Mouse (Mus musculus) kidney, postnatal 0 days (tissue): ENCODE measurements around the gene Ccdc30. TPM values are rescaled to one million over a fixed set of nuclear protein-coding genes. Genes with fewer than 3 reads are reported as not detected.

Experiments
- ATAC-seq: fragments of 200-750 bp; cut with Nextera tagmentation; replicated peaks from 2 replicates; pipeline ENCODE4 v1.8.0; 2017; ENCODE audit warnings: low read depth, moderate number of reproducible peaks, moderate TSS enrichment, moderate library complexity; ENCODE audit not compliant: low FRiP score
- DNase-seq: peaks from one replicate; pipeline ENCODE4 v3.0.0-alpha.2; 2016; ENCODE audit warnings: low spot score
- H3K27ac ChIP-seq: fragments of 300-500 bp; sonication (generic); 2 replicates; pipeline ENCODE4 v1.5.1; 2014; ENCODE audit warnings: mild to moderate bottlenecking
- H3K27me3 ChIP-seq: fragments of 300-500 bp; sonication (generic); 2 replicates; pipeline ENCODE4 v1.6.1; 2014; ENCODE audit warnings: low read length, mixed read lengths; ENCODE audit not compliant: insufficient read depth
- H3K36me3 ChIP-seq: fragments of 300-500 bp; sonication (generic); 2 replicates; pipeline ENCODE4 v1.6.1; 2014; ENCODE audit warnings: low read length, mixed read lengths; ENCODE audit not compliant: insufficient read depth
- H3K4me1 ChIP-seq: fragments of 300-500 bp; sonication (generic); replicated peaks from 2 replicates; pipeline ENCODE4 v1.6.1; 2014; ENCODE audit warnings: antibody characterized with exemption, low read length, mixed read lengths; ENCODE audit not compliant: insufficient read depth
- H3K4me2 ChIP-seq: fragments of 300-500 bp; sonication (generic); 2 replicates; pipeline ENCODE4 v1.6.1; 2014; ENCODE audit warnings: mild to moderate bottlenecking, low read length, moderate library complexity, mixed read lengths
- H3K4me3 ChIP-seq: fragments of 300-500 bp; sonication (generic); replicated peaks from 2 replicates; pipeline ENCODE4 v1.5.1; 2014; ENCODE audit warnings: low read depth, low read length
- H3K9ac ChIP-seq: fragments of 300-500 bp; sonication (generic); 2 replicates; pipeline ENCODE4 v1.6.1; 2014; ENCODE audit warnings: low read depth, low read length
- H3K9me3 ChIP-seq: fragments of 300-500 bp; sonication (generic); replicated peaks from 2 replicates; pipeline ENCODE4 v1.6.1; 2016; ENCODE audit warnings: low read length, inconsistent platforms, mixed read lengths
- CTCF ChIP-seq: IDR thresholded peaks from 2 replicates; pipeline ENCODE4 v1.5.1; 2016; ENCODE audit warnings: antibody characterized with exemption, low read depth, mild to moderate bottlenecking, moderate library complexity
- WGBS: fragments of 180-500 bp; shearing (Covaris S2); extraction: QIAGEN DNeasy Blood & Tissue Kit; methylation state at CpG from one replicate; pipeline ENCODE4 v1.1.7; 2014; 5-methylcytosine and 5-hydroxymethylcytosine counted together
- polyA plus RNA-seq: library from polyadenylated mRNA; unstranded; fragments of >200 nt; fragmentation: Nextera tagmentation; extraction: Ambion mirVana; gene quantifications from 2 replicates; pipeline ENCODE4 v1.2.1, GENCODE M21; 2015

The Ccdc30 gene
- polyA plus RNA-seq, result 6.6 and 7.6 TPM in 2 replicates

DNA sequence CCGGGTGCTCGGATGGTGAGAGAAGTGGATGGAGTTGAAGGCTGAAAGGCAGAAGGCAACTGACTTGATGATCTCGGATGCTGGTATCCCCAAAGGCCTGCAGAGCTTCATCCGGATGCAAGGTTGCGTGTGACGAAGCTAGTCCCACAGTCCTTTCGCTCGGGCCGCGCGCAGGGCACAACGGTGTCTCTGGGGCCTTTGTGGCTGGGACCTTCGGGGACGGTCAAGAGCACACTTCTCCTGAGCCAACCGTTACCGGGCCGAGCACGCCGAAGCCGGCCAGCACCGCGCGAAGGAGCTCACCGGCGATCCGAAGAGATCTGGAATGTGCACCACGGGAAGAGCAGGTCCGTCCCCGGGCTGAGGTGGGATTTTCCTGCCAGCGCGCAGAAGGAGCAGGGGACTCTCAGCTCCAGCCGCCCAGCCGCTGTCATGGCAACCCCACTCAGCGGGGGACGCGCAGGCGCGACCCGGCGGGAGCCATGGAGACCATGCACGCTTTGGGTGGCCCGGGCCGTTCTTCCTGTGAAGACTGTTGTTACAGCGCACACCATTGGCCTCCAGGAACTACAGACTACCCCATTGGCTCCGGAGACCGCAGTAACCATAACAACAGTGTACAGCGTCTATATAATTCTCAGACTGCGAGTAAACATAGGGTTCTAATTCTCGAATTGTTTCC is at the start of gene Ccdc30:
Ccdc30 (minus strand) TSS at position 450 of the 682 bp plus-strand sequence.
- Histone ChIP-seq H3K4me2 (peak within 1 kb of the TSS; percentile 78), H3K36me3 (peaks cover 12% of the 10 kb centered on the region; the same call in 1 of the 2 replicates), H3K9me3 (no peaks in the 10 kb centered on the region), H3K27me3 (no peaks in the 10 kb centered on the region), H3K27ac (no peak within 1 kb of the TSS), H3K4me3 (peak within 1 kb of the TSS; percentile 52), H3K4me1 (no peaks in the 10 kb centered on the region), H3K9ac (peak within 1 kb of the TSS; percentile 51)
- WGBS, result under 1% methylated on average over 49 of the region's 49 CpGs
- ATAC-seq, result peak; percentile 100
- no peak for TF ChIP-seq CTCF
- DNase-seq, result peak; percentile 97

DNA sequence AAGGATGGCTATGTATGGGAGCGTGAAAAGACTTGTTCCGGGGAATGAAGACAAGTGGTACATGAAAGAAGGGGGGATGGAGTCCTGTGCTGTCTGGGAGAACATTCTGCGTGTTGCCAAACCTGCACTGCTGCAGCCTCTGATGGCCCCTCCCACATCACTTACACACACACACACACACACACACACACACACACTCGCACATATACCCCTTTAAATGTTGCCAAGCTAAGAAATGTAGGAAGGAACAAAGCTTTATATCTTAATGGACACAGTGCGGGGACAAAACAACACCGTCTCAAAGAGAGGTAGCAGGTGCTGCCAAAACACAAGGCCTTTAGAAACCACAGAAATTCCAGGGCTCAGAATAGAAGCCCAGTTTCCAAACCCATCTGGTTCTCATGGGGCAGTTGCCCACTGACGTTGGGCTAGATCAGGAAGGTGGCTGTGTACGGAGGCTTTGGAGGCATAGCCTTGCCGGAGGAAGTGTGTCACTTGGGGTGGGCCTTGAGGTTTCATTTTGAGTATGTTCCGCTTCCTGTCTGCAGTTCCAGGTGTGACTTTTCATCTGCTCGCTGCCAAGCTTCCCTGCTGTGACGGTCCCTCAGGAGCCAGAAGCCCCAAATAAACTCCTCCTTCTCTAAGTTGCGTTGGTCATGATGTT is 48.6 kb upstream of the Ccdc30 start:
- Histone ChIP-seq H3K36me3 (no peaks in the 10 kb centered on the region), H3K4me3 (no peak overlapping the region), H3K9ac (no peak overlapping the region), H3K4me1 (no peaks in the 10 kb centered on the region), H3K9me3 (no peaks in the 10 kb centered on the region), H3K27ac (peak overlapping the region; percentile 8; the same call in 1 of the 2 replicates), H3K27me3 (no peaks in the 10 kb centered on the region), H3K4me2 (no peak overlapping the region; the same call in 1 of the 2 replicates)
- TF ChIP-seq CTCF, result no peak
- ATAC-seq, result no peak
- WGBS, result 57% methylated on average over 13 of the region's 13 CpGs
- DNase-seq, result no peak

DNA sequence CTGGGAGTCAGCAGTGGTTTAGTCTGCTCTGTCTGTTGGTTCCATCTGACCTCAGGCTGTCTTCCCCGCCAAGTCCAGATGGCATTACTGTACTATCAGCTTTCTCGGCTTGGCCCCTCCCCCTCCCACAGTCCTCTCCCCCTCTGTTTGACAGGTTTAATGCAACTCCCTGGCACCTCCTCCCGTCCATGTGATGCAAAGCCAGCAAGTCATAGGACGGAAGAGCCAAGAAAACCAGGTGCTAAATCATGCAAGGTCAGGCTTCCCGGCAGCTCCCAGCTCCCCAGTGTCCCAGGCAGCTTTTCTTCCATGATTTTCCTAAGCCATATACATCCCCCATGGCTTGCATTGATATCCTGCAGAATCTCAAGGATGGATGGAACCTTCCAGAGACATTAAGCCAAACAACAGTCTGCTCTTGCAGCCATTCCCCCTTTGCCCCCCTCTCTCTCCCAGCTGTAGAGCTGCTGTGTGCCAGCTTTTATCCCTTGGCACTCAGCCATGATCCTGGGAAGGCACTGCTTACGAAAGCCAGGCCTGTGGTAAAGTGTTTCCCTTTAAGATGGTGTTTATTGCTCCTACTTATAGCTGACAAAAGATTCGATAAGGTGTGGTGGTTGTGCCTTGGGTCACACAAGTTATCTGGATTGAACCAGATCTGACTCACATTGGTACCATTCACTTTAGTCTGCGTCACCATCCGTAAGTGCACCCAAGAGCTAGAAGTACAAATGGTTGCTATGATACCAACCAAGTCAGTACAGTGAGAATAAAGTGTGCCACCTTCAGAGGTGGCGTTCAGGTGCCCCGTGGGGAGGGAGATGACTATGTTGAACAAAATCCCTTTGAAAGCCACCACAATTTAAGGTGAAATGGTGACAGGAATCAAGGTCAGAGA is 47.8 kb upstream of the Ccdc30 start:
- WGBS, result 34% methylated on average over 11 of the region's 11 CpGs
- Histone ChIP-seq H3K27ac (peak overlapping the region; percentile 54; the same call in 1 of the 2 replicates), H3K4me3 (no peak overlapping the region), H3K4me1 (no peaks in the 10 kb centered on the region), H3K9ac (no peak overlapping the region), H3K36me3 (no peaks in the 10 kb centered on the region), H3K27me3 (no peaks in the 10 kb centered on the region), H3K4me2 (no peak overlapping the region; the same call in 1 of the 2 replicates), H3K9me3 (no peaks in the 10 kb centered on the region)
- peak; percentile 88 for DNase-seq
- ATAC-seq, result peak; percentile 81
- TF ChIP-seq CTCF, result peak; percentile 21; the same call in 1 of the 2 replicates

- no peak for ATAC-seq
- no peak for DNase-seq
- Histone ChIP-seq H3K36me3 (no peaks in the 10 kb centered on the region), H3K27ac (peak overlapping the region; percentile 54; the same call in 1 of the 2 replicates), H3K9me3 (no peaks in the 10 kb centered on the region), H3K4me1 (no peaks in the 10 kb centered on the region), H3K4me3 (no peak overlapping the region), H3K27me3 (no peaks in the 10 kb centered on the region), H3K9ac (no peak overlapping the region), H3K4me2 (no peak overlapping the region)
- WGBS, result 83% methylated on average over 3 of the region's 3 CpGs
- TF ChIP-seq CTCF, result no peak
Measured at GRCm38 (mm10) chr4:119462457-119462856, 47.1 kb upstream of the Ccdc30 start.

DNA sequence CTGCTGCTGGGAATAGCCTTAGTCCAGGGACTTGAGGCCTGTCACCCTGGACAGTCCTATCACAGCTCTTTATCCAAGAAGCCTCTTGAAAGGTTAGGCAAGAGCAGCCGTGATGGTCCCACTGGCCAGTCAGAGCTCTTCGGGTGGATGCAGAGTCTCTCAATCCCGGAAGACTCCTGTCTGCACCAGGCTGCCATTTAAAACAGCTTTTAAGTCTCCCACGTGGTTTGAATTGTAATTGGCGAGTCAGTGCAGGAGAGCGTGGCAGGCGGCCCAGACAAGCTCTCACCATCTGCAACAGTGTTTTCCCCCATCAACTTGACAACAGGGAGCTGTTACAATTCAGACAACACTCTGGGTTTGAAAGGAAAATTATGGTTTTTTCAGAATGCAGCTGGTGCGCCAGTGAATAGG is 45.4 kb upstream of the Ccdc30 start:
- Histone ChIP-seq H3K4me2 (no peak overlapping the region), H3K27me3 (no peaks in the 10 kb centered on the region), H3K4me1 (no peaks in the 10 kb centered on the region), H3K36me3 (no peaks in the 10 kb centered on the region), H3K4me3 (no peak overlapping the region), H3K9me3 (no peaks in the 10 kb centered on the region), H3K9ac (no peak overlapping the region), H3K27ac (no peak overlapping the region)
- no peak for TF ChIP-seq CTCF
- DNase-seq (peak; percentile 75), ATAC-seq (peak; percentile 41; the same call in 1 of the 2 replicates)
- 16% methylated on average over 8 of the region's 8 CpGs for WGBS

DNA sequence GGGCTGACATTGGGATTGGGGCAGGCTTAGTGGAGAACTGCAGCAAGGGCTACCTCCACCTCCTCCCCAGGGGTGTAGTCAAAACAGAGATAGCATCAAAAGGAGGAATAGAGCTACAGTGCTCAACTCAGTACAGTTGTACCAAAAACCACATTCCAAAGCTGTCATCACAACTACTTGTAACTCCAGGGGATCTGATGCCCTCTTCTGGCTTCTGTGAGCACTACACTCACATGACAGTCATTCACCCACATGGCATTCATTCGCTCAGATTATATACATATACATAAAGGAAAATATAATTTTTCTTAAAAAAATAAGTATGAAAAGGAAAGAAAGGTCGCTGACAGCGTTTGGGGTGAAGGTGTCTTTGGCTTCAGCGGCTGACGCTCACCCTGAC is 45.0 kb upstream of the Ccdc30 start:
- Histone ChIP-seq H3K36me3 (no peaks in the 10 kb centered on the region), H3K27ac (no peak overlapping the region), H3K4me1 (no peaks in the 10 kb centered on the region), H3K9ac (no peak overlapping the region), H3K4me3 (no peak overlapping the region), H3K27me3 (no peaks in the 10 kb centered on the region), H3K4me2 (no peak overlapping the region), H3K9me3 (no peaks in the 10 kb centered on the region)
- no peak for ATAC-seq
- TF ChIP-seq CTCF, result peak; percentile 70
- peak; percentile 67 for DNase-seq
- 66% methylated on average over 5 of the region's 5 CpGs for WGBS
